Mouse (Mus musculus): ENCODE measurements around the gene Olfr1039.
"Not testable (repeated sequence)": the region's sequence is repeated elsewhere in the genome, so short reads cannot be mapped to it uniquely, and the experiment has no call there.

Olfr1039 gene

DNA sequence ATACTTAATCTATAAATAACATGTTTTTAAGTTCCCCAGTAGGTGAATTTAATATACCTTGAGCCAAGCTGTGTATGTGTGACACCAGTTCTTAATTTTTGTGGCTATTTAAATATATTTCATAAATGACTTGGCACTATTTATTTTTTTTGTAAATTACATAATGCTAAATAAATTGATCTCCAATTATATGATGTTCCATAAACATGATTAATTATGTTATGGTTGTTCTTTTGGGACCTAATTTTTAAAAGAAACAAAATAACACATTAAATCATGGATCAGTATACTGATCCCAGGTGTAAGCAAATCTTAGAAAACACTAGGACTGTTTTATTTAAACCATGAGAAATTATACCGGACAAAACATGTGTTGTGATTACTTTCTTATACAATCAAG lies at the start of gene Olfr1039:
Gene Olfr1039 (minus strand): TSS at position 101 of the 400 bp plus-strand sequence.
- DNase-seq (ENCODE audit: low spot score): no peak

DNA sequence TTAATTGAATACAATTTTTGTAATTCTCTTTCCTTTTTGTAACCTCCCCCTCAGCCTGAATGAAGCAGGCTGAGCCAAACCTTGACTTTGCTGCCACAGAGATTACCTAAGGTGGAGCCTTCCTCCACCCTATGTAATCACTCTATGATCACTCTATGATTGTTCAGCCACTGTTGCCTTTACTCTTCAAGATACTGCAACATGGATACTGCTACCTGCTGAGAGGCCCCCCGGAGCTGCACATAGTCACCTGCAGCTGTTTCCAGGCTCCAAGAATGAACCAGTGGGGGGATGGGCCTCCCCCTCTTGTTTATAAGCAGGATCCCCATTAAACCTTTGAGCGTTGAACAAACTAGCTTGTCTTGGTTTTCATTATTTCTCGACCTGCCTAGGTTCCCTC lies 44.2 kb upstream of the Olfr1039 start:
- no peak for DNase-seq (ENCODE audit: low spot score)

DNA sequence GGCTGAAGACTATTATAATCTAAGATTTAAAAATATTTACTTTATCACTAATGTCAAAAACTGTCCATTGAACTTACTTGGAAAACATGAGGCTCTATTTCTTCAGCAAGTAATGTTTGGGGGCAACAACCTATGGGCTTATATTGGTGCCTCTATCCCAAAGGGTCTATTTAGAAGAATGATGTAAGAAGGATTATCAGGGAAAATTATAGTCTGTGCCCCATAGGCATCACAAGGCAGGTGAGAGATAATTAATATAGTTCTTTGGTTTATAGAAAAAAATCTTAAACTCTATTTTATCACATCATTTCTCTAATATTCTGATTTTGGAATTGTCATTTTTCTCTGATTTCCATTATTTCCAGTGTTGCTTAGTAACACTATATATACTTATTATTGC lies 42.0 kb upstream of the Olfr1039 start, which contains the start of gene Olfr1044:
Gene Olfr1044 (minus strand): TSS at position 101 of the 400 bp plus-strand sequence.
- no peak for DNase-seq (ENCODE audit: low spot score)

DNA sequence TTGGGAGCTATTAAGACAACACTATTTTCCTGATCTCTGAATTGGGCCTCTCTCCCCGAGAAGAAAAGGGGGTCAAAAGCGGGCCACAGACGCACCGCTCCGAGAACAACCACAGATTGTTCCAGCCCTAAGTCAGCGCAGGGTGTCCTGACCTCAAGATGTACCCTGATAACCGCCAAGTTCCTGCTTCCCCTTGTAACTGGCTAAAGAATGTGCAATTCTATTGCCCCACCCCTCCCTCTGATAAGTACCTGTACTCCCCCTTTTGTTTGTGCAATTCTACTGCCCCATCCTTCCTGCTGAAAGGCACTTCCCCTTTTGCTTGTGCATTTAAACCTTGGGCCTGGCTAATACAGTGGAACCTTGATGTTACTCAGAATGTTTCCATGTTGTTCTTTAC lies 39.7 kb upstream of the Olfr1039 start:
- not testable (repeated sequence) for DNase-seq (ENCODE audit: low spot score)

DNA sequence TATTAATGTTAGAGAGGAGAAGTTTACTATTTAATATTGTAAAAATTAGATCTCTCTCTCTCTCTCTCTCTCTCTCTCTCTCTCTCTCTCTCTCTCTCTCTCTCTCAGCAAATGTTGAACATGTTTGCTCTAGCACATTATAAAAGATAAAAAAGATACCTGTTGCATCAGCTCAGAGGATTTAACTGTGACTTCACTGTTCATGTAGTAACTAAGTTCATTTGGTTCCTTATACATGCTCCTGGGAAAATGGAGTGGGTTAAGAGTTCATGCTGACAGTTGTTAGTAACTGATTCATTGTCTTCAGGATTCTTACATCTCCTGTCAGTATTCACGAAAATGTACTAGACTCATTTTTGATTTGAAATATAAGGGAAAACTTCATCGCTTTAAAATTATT lies 31.7 kb upstream of the Olfr1039 start, which contains the start of gene Olfr1043:
Gene Olfr1043 (minus strand): TSS at position 101 of the 400 bp plus-strand sequence.
- no peak for DNase-seq (ENCODE audit: low spot score)

DNA sequence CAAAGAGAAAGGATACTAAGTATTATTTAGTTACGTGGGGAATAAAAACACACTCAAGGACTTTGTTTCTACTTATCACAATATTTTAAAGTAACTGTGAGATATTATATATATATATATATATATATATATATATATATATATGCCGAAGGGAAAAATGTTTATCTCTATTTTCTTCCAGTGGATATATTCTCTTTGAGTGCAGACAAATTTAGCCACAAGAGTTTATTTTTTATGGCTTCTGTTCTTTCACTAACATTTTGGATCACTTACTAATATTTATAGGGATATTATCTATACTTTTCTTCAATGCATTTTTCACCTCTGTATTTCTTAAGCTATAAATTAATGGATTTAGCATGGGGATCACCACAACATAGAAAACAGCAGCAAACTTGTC lies 26.0 kb upstream of the Olfr1039 start, which contains the start of gene Olfr1042:
Gene Olfr1042 (minus strand): TSS at position 101 of the 400 bp plus-strand sequence.
- no peak for DNase-seq (ENCODE audit: low spot score)

DNA sequence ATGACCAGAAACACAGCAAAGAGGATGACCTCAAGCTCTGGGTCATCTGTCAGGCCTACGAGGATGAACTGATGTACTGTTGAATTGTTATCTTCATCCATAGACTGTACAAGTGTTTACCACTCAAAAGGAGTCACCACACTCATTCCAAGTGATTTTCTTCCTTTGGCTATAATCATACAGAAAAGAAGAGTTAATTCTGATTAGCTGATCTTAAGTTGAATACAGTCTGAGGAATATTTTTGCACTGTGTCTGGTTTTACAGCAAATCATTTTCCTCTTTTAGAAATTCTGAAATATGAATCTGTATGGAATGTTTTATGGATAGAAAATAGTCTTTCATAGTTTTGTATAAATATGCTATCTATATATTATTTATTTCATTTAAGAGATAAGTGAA lies 10.9 kb upstream of the Olfr1039 start, which contains the start of gene Olfr1040:
Gene Olfr1040 (minus strand): TSS at position 101 of the 400 bp plus-strand sequence.
- DNase-seq (ENCODE audit: low spot score): no peak

DNA sequence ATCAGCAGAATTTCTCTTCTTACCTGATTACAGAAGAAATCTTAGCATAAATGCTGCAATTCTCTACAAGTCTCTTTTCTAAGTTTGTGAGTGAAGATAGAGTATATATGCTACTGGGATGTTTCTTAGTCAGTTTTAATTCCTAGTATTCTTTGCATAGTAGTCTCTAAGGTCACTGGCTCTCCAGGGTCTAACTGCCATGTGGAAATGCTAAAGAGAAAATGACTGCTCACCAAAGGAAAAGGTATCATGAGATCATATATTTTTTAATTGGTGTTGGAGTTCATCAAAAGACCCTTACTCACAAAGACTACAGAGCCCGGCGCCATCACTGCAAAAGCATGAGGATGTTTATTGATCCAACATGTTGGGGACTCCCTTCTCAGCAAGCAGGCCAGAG lies 48.4 kb downstream of the Olfr1039 start, which contains the start of gene Olfr1037:
Gene Olfr1037 (minus strand): TSS at position 101 of the 400 bp plus-strand sequence.
- DNase-seq (ENCODE audit: low spot score): no peak

DNA sequence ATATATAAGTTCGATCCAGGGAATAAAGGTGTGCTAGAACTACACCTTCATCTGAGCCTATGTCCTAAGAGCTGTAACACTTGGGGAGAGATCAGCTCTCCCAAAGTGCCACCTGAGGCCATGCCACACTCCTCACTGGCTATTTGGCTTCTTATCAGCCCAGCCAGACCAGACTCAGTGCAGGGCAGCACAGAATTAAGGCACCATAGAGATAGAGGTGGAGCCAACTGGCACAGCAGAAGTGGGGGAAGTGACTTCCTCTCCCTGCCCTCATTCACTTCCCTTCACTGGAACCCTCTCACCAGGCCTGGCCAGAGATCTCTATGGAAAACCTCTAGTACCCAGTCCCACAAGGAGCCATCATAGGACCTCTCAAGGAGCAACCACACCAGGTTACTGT lies 55.2 kb downstream of the Olfr1039 start:
- not testable (repeated sequence) for DNase-seq (ENCODE audit: low spot score)

All from ovary, postnatal 14 days (tissue).